Mouse (Mus musculus) bone marrow, adult 2 months (tissue): ENCODE data around the gene Gm20517. TPM values are rescaled to one million over a fixed set of nuclear protein-coding genes. Genes with fewer than 3 reads are reported as not detected.

ENCODE experiments used
- H3K27ac ChIP-seq: fragments of 200-500 bp; 2 replicates; pipeline ENCODE4 v1.5.1; 2012; ENCODE audit warnings: low read depth, mild to moderate bottlenecking, control low read depth, inconsistent platforms, low read length; ENCODE audit not compliant: control insufficient read depth, poor library complexity, insufficient read depth
- H3K4me1 ChIP-seq: fragments of 200-500 bp; 2 replicates; pipeline ENCODE4 v1.6.1; 2011; ENCODE audit warnings: low read length; ENCODE audit not compliant: control insufficient read depth, insufficient read depth
- H3K4me3 ChIP-seq: fragments of 200-500 bp; replicated peaks from 2 replicates; pipeline ENCODE3; 2011; ENCODE audit warnings: mild to moderate bottlenecking, low read depth, low read length, control low read depth; ENCODE audit not compliant: control insufficient read depth
- CTCF ChIP-seq: fragments of 200-500 bp; IDR thresholded peaks from 2 replicates; pipeline ENCODE4 v1.5.1; 2011; ENCODE audit warnings: low read length, control low read depth; ENCODE audit not compliant: control insufficient read depth, insufficient read depth
- POLR2A ChIP-seq: fragments of 200-500 bp; IDR thresholded peaks from 2 replicates; pipeline ENCODE4 v1.6.1; 2011; ENCODE audit warnings: low read depth, mild to moderate bottlenecking, control low read depth, low read length, borderline replicate concordance; ENCODE audit not compliant: control insufficient read depth
- WGBS: fragments of 180-500 bp; shearing (Covaris S2); methylation state at CpG from one replicate; pipeline ENCODE4 v1.1.7; 2018; 5-methylcytosine and 5-hydroxymethylcytosine counted together
- polyA plus RNA-seq: library from polyadenylated mRNA; stranded (reverse); fragments of >200 nt; gene quantifications from 2 replicates; pipeline ENCODE4 v1.2.4, GENCODE M21; 2011; ENCODE audit warnings: low replicate concordance; ENCODE audit not compliant: missing spikeins, insufficient read depth, insufficient read length

The Gm20517 gene
- polyA plus RNA-seq, 1 experiment, result 5.1 TPM

DNA sequence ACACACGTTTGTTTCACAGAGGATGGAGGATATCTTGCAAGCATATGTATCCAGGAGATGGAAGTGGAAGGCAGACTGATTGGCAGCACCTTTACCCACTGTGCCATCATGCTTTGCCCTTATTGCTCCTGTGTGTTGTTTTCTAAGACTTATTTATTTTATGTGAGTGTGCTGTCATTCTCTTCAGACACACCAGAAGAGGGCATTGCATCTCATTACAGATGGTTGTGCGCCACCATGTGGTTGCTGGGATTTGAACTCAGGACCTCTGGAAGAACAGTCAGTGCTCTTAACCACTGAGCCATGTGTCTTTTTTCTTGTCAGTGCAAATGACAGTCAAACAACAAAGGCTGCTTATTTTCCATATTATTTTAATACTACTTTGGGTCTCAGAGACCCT is 16.4 kb downstream of the Gm20517 start:
- TF ChIP-seq POLR2A (no peak), CTCF (no peak)
- WGBS, result 82% methylated on average over 2 of the region's 2 CpGs
- H3K27ac ChIP-seq, result no peak overlapping the region

DNA sequence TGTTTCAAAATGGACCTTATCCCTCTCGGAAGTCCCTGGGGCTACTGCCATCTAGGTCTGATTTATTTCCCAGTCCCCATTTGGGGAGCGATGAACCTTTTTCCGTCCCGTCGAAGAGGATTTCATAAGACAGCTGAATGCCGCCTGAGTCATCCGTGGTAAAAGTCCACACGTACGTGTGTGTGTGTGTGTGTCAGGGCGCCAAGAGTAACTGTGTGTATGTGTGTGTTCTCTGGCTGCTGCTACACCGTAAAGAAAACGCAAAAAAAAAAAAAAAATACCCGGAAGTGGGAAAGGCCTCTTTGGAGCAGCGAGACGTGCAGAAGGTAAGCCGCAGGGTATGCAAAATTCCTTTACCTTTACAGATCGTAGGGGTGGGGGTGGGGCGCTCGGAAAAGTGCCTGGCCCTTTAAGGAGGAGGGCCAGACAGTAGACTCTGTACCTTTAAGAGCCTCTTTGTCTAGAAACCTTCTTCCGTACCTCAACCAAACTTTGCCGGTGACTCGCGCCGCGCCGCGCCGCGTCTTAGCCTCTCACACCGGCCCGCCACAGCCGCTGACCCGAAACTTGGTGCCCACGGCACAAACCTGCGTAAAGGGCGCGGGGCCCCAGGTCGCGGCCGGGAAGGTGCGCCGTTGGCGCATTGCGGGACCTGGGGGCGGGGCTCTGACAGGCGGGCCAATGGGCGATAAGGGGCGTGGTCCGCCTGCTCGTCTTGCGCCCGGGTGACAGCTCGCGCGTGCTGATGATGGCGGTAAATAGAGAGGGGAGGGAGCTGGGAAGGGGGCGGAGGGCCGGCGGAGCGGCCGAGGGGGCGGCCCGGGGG is 17.7 kb downstream of the Gm20517 start:
- 1% methylated on average over 61 of the region's 63 CpGs for WGBS
- Histone ChIP-seq H3K4me1 (no peaks in the 10 kb centered on the region), H3K27ac (peak overlapping the region; percentile 84), H3K4me3 (peak overlapping the region; percentile 88)
- TF ChIP-seq CTCF (no peak), POLR2A (peak; percentile 43; the same call in 1 of the 2 replicates)

More for the DNA sequence above, 16.4 kb downstream of the Gm20517 start:
- H3K4me3 ChIP-seq, result no peak overlapping the region
- no peaks in the 10 kb centered on the region for H3K4me1 ChIP-seq

DNA sequence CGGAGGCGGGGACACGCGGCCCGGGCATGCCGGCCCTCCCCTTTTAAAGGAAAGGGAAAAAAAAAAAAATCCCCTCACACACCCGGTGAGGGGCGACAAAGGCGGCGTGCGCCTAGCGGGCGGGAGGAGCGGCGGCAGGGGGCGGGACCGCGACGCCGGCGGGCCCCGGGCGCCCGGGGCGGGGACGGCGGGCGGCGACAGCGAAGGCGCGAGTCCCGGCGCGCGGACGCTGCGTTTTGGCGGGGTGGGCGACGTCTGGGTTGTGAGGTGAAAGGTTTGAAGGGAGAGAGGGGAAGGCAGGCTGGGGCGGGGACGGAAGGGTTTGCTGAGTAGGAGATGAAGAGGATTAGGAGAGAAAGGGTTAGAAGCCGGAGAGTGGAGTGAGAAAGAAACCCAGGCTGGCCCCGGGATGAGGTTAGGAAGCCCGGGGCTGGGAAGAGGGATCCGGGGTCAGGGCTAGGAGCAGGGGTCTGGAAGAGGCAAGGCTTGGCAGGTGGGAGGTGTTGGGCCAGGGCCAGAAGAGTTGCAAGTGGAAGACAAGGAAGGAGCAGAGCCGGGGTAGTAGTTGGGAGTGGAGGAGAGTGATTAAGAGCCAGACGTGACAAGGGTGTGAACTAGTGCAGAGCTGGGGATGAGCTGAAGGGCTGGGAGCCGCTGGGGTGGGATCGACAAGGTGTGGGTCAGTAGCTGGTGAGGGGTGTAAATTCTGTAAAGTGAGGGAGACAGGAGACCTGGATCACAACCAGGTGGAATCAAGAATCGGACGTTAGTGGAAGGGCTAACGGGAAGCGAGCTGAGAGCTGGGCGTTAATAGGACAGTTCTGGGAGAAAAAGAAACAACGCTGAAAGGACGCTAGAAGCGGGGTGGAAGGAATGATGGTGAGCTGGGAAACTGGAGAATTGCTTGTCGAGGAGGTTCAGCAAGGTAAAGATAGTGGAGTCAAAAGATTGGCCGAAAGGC is 18.6 kb downstream of the Gm20517 start:
- TF ChIP-seq POLR2A, result no peak
- no peak for TF ChIP-seq CTCF
- Histone ChIP-seq H3K4me3 (peak overlapping the region; percentile 88), H3K4me1 (no peaks in the 10 kb centered on the region), H3K27ac (peak overlapping the region; percentile 82)
- WGBS, result under 1% methylated on average over 61 of the region's 61 CpGs

DNA sequence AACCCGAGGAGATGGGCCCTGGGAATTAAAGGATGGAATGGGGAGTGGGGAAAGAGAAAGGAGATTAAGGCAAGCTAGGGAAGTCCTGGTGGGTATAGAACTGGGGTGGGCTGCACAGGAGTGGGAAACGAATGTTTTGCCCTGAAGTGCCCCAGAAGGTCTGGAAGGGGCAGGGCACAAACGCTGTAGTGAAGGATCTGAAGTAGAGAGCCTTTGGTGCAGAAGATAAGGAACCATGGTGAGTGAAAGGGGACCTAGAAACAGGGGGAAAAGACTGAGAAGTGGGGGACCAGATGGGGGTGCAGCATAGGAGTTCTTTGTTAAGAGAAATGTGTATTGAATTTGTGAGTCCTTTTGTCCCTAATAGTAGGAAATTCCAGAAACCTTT is 19.3 kb downstream of the Gm20517 start, which contains the start of gene Usp49:
Gene Usp49 (plus strand): TSS at position 13 of the 388 bp plus-strand sequence.
- 1% methylated on average over 3 of the region's 3 CpGs for WGBS
- no peaks in the 10 kb centered on the region for H3K4me1 ChIP-seq
- no peak for TF ChIP-seq POLR2A
- H3K4me3 ChIP-seq, result peak within 1 kb of the TSS; percentile 88
- H3K27ac ChIP-seq, result peak within 1 kb of the TSS; percentile 82

DNA sequence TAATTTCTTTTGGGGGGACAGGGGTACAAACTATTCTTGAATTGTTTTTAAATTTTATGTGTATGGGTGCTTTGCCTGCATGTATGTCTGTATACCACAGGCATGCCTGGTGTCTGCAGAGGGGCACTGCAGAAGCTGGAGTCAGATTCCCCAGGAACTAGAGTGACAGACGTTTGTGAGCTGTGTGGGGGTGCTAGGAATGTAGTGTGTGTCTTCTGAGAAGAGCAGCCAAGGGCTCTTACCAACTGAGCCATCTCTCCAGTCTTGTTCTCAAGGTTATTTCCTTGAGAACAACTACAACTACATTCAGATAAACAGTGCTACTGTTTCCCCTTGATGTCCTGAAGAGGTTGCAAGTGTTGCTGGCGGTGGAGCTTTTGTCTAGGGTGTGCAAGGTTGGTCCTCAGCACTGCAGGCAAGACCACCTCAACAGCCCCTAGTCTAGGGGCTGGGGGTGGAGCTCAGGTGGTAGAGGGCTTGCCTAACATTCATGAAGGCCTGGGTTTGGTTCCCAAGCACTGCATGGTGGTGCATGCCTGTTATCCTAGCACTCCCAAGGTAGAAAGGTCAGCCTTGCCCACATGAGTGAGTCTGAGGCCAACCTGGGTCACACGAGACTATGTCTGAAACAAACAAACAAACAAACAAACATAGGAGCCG is 20.9 kb downstream of the Gm20517 start:
- H3K27ac ChIP-seq, result no peak overlapping the region
- 83% methylated on average over 4 of the region's 4 CpGs for WGBS
- H3K4me3 ChIP-seq, result no peak overlapping the region
- TF ChIP-seq CTCF (no peak), POLR2A (no peak)
- no peaks in the 10 kb centered on the region for H3K4me1 ChIP-seq

DNA sequence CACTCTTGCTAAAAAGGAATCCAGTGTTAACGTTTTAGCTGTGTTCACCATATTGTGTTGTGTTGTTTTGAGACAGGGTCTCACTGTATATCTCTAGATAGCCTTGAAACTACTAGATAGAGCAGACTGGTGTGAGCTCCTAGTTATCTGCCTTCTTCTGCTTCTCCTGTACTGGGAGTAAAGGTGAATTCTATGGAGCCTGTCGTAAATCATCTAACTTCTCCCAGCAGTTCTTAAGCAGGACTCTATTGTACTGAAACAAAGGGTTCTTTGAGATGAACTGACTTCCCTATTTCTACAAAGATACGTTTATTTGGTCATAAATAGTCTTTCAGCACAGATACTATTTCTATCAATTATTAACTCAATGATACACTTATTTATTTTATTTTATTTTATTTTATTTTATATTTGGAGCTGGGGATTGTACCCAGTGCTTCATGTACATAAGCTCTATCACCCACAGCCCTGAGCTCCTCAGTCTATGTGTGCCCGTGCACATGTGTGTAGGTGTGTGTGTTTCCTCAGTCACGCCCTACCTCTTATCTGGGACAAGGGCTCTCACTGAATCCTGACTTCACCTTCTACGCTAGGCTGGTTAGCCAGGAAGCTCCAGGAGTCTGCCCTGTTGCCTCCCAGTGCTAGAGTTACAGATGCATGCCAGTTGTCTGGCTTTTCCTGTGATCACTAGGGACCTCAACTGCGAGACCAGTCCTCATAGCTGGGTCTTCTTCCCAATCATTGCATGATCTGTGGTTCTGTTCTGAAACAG is 22.8 kb downstream of the Gm20517 start:
- Histone ChIP-seq H3K4me1 (no peaks in the 10 kb centered on the region), H3K4me3 (no peak overlapping the region), H3K27ac (no peak overlapping the region)
- TF ChIP-seq CTCF (no peak), POLR2A (no peak)
- WGBS, result 69% methylated on average over 7 of the region's 7 CpGs

DNA sequence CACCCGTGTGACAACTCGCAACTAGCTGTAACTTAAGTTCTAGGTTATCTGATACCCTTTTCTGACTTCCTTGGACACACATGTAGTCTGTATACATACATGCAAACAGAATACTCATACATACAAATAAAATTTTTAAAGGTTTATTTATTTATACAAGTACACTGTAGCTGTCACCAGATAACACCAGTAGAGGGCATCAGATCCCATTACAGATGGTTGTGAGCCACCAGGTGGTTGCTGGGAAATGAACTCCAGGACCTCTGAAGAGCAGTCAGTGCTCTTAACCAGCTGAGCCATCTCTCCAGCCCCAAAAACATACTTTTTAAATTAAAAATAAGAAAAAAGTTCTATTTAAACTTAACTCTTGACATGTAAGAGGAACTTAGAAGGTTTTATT is 31.6 kb downstream of the Gm20517 start:
- no peaks in the 10 kb centered on the region for H3K4me1 ChIP-seq
- no peak overlapping the region for H3K4me3 ChIP-seq
- WGBS, result 90% methylated on average over 2 of the region's 2 CpGs
- H3K27ac ChIP-seq, result no peak overlapping the region
- TF ChIP-seq CTCF (no peak), POLR2A (no peak)
